Mouse (Mus musculus) yolk sac, embryonic 10.5 days (tissue): ENCODE results near the gene Gcnt2.

ENCODE experiments used
- DNase-seq: peaks from one replicate; pipeline ENCODE4 v3.0.0-alpha.2; 2017; ENCODE audit warnings: low spot score

Gcnt2 gene

GRCm38 (mm10) chr13:41000140-41000925 lies 140.8 kb downstream of the Gcnt2 start:
- peak; percentile 61 for DNase-seq

DNA sequence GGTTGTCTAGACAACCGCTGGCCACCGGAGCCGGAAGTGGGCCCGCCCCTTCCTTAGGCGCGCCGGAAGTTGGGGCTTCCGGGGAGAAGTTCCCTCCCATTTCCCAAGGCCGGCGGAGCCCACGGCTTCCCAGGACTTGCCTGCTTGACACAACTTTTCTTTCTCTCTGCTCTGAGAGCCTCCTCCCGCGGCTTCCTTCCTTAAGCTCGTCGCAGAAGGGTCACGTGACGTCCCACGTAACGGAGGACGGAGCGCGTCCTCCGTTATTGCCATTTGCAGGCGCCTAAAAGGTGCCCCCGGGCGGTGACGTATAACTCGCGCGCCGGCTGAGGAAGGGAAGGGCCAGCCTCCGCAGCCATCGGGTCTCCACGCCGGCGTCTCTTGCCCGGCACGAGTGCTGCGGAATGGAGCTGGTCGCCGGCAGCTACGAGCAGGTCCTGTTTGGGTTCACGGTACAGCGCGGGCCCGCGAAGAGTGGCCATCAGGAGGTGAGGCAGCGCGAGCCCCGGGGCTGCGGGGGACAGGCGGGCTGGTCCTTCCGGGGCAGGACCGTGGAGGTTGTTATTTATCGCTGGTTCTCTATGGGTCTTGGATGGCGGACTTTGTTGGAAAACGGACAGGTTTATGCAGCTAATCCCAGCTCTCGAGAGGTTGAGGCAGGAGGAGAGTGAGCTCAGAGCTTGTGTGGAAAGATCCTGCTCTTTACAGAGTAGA lies 141.5 kb downstream of the Gcnt2 start, which contains the start of gene Pak1ip1:
Pak1ip1 (plus strand) TSS at position 98 of the 714 bp plus-strand sequence.
- DNase-seq: peak; percentile 92

- no peak for DNase-seq
Observed at GRCm38 (mm10) chr13:41002001-41002400, 142.4 kb downstream of the Gcnt2 start.

DNA sequence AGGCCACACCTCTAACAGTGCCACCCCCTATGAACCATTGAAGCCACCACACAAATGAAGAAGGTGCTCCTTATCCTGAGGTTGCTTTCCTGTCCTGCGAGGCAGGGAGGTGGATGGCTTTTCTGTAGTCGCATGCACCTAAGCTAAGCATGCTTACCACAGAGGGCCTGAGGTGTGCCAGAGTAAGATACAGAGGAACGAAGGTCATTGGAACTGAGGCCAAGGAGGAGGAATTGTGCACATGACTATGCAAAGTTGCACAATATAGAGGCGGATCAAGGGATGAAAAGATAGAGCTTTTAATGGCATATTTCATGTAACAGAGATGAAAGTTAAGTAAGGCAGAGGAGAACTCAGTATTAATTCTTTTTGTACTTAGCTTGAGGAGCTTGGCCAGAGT lies 146.7 kb downstream of the Gcnt2 start:
- DNase-seq: no peak

DNA sequence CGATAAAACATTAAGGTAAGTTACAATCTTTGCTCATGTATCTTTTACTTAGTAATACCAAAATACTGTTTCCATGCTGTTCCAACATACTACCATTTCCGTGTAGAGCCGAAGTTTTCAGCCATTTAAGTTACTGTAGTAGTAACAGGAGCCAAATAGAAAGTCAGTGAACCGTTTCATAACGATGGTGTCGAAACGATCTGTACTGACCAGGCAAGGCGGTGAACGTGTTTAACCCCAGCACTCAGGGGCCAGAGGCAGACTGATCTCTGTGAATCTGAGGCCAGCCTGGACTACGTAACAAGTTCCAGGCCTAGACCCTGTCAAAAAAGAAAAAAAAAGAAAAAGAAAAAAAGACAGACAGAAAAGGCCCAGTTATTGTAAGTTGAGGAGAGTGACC lies 148.7 kb downstream of the Gcnt2 start:
- DNase-seq: no peak

DNA sequence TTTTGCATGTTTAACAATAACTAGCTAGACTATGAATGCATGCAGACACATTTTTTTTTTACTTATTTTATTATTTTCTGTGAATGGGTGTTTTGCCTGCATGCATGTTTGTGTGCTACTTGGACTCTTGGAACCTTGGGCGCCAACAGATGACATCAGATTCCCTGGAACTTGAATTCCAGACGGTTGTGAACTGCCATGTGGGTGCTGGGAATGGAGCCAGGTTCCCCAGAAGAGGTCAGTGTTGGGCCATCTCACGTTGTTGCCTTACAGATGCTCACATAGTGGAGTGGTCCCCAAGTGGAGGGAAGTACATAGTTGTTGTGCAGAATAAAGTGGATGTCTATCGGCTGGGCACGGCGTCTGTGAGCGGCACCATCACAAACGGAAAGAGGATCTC lies 149.4 kb downstream of the Gcnt2 start:
- DNase-seq: no peak
